Mouse (Mus musculus): ENCODE measurements at regions not wholly inside any gene's neighbourhood (a gene's known extent, or its start where the extent isn't known, plus 50 kb on each side); places are given as distances from the start of the nearest gene placed in this dataset.

DNA sequence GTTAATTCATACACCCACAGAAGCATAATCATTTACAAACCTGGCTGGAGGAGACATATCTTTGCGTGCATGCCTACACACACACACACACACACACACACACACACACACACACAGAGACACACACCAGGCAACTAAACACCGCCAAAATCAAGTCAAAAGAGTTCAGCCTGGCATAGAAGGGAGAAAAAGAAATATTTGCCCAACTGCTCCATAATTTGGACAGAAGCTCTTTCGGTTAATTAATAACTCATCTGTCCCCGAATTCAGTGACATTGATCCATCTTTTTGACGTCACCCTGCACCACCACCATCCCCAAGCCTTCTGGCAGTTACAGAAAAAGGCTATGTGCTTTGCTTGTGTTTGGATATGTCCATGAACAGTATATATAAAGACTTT, 444.9 kb downstream of the Tshz3 start:
- TF ChIP-seq POLR2A (IDR thresholded peaks at IDR 0.05; ENCODE audit: low read depth, low read length) (no peak), CTCF (conservative IDR thresholded peaks at IDR 0.05; ENCODE audit: insufficient read depth, insufficient read length, low read depth, low read length) (no peak)

All from kidney, adult 2 months (tissue).